Mouse (Mus musculus) hindbrain, embryonic 15.5 days (tissue): ENCODE data around the gene Miip. TPM values are rescaled to one million over a fixed set of nuclear protein-coding genes. Genes with fewer than 3 reads are reported as not detected.

Experiments used
- ATAC-seq: fragments of 200-750 bp; cut with Nextera tagmentation; 2 replicates; pipeline ENCODE4 v1.8.0; 2017; ENCODE audit warnings: low read depth, moderate number of reproducible peaks, moderate TSS enrichment; ENCODE audit not compliant: low FRiP score
- H3K27ac ChIP-seq: fragments of 300-500 bp; sonication (generic); replicated peaks from 2 replicates; pipeline ENCODE4 v1.5.1; 2015; ENCODE audit warnings: mild to moderate bottlenecking, inconsistent platforms
- H3K27me3 ChIP-seq: fragments of 300-500 bp; sonication (generic); 2 replicates; pipeline ENCODE4 v1.6.1; 2015; ENCODE audit warnings: control low read depth, inconsistent platforms
- H3K36me3 ChIP-seq: fragments of 300-500 bp; sonication (generic); 2 replicates; pipeline ENCODE4 v1.6.1; 2015; ENCODE audit warnings: control low read depth, inconsistent platforms
- H3K4me1 ChIP-seq: fragments of 300-500 bp; sonication (generic); replicated peaks from 2 replicates; pipeline ENCODE4 v1.6.1; 2015; ENCODE audit warnings: control low read depth, inconsistent platforms
- H3K4me2 ChIP-seq: fragments of 300-500 bp; sonication (generic); 2 replicates; pipeline ENCODE4 v1.6.1; 2015; ENCODE audit warnings: moderate library complexity, mild to moderate bottlenecking, inconsistent platforms
- H3K4me3 ChIP-seq: fragments of 300-500 bp; sonication (generic); 2 replicates; pipeline ENCODE4 v1.5.1; 2015; ENCODE audit warnings: mild to moderate bottlenecking, inconsistent platforms
- H3K9ac ChIP-seq: fragments of 300-500 bp; sonication (generic); 2 replicates; pipeline ENCODE4 v1.6.1; 2015; ENCODE audit warnings: inconsistent platforms
- H3K9me3 ChIP-seq: fragments of 300-500 bp; sonication (generic); 2 replicates; pipeline ENCODE4 v1.6.1; 2016; ENCODE audit warnings: control low read depth, inconsistent platforms
- WGBS: fragments of 180-500 bp; shearing (Covaris S2); methylation state at CpG from one replicate; pipeline ENCODE4 v1.1.7; 2015; 5-methylcytosine and 5-hydroxymethylcytosine counted together
- polyA plus RNA-seq: library from polyadenylated mRNA; unstranded; fragments of >200 nt; fragmentation: Nextera tagmentation; extraction: Ambion mirVana; gene quantifications from 2 replicates; pipeline ENCODE4 v1.2.1, GENCODE M21; 2015

The Miip gene
- polyA plus RNA-seq, 1 experiment from 2014 or later: 39.8 TPM

DNA sequence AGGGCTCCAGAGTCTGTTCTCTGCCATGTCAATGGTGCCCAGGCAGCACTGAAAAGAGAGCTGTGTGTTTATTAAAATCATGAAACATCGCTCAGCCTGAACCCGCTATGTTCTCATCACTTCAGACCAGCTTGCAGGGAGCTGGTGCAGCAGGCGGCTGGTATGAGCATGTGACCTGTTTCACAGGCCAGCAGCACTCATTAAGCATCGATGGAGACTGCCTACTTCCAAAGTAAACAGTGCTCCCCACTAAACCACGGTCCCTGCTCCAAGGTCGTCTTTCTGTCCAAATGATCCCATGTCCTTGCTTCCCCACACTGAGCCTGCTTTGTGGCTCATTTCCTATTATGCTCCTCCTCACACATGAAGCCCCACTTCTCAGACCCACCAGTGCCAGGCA lies 21.7 kb upstream of the Miip start:
- H3K9ac ChIP-seq: no peak overlapping the region
- peaks cover 83% of the 10 kb centered on the region for H3K36me3 ChIP-seq
- no peaks in the 10 kb centered on the region for H3K4me1 ChIP-seq
- no peaks in the 10 kb centered on the region for H3K9me3 ChIP-seq
- WGBS: 92% methylated on average over 6 of the region's 6 CpGs
- no peak for ATAC-seq
- no peak overlapping the region for H3K4me2 ChIP-seq
- no peaks in the 10 kb centered on the region for H3K27me3 ChIP-seq
- no peak overlapping the region for H3K4me3 ChIP-seq
- no peak overlapping the region for H3K27ac ChIP-seq

- H3K27me3 ChIP-seq: no peaks in the 10 kb centered on the region
- no peak overlapping the region for H3K4me3 ChIP-seq
- H3K36me3 ChIP-seq: peaks cover 85% of the 10 kb centered on the region
- no peak overlapping the region for H3K9ac ChIP-seq
- H3K9me3 ChIP-seq: no peaks in the 10 kb centered on the region
- no peak overlapping the region for H3K27ac ChIP-seq
- 90% methylated on average over 4 of the region's 4 CpGs for whole genome bisulfite sequencing
- H3K4me1 ChIP-seq: no peaks in the 10 kb centered on the region
- no peak for ATAC-seq
- no peak overlapping the region for H3K4me2 ChIP-seq
These were observed 19.6 kb upstream of the Miip start for GRCm38 (mm10) chr4:147888237-147888636.

DNA sequence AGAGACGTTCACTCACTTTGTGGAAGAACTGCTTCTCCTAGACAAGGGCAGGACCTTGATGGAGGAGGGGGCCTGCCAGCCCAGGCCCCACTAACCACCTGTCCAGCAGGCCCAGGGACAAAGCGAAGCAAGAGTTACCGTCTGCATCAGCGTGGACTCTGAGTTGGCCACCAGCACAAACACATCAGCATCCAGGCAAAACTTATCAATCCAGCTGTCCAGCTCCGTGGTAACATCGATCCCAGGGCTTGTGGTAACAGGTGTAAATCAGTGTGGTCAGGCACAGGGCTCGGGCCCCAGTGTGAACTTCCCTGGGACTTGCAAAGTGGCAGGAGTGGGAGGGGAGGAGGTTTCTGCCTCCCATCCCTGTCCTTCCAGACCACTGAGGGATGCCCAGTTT lies 18.7 kb upstream of the Miip start:
- H3K4me1 ChIP-seq: no peaks in the 10 kb centered on the region
- H3K9me3 ChIP-seq: no peaks in the 10 kb centered on the region
- no peaks in the 10 kb centered on the region for H3K27me3 ChIP-seq
- H3K4me2 ChIP-seq: no peak overlapping the region
- no peak overlapping the region for H3K27ac ChIP-seq
- peaks cover 89% of the 10 kb centered on the region for H3K36me3 ChIP-seq
- ATAC-seq: no peak
- WGBS: 93% methylated on average over 7 of the region's 7 CpGs
- H3K9ac ChIP-seq: no peak overlapping the region
- H3K4me3 ChIP-seq: no peak overlapping the region

GRCm38 (mm10) chr4:147886158-147886557 lies 17.5 kb upstream of the Miip start:
- H3K36me3 ChIP-seq: peaks cover 91% of the 10 kb centered on the region
- no peak for ATAC-seq
- H3K9me3 ChIP-seq: no peaks in the 10 kb centered on the region
- no peak overlapping the region for H3K4me2 ChIP-seq
- no peak overlapping the region for H3K9ac ChIP-seq
- no peaks in the 10 kb centered on the region for H3K4me1 ChIP-seq
- 96% methylated on average over 12 of the region's 12 CpGs for WGBS
- no peak overlapping the region for H3K4me3 ChIP-seq
- H3K27me3 ChIP-seq: no peaks in the 10 kb centered on the region
- H3K27ac ChIP-seq: no peak overlapping the region

DNA sequence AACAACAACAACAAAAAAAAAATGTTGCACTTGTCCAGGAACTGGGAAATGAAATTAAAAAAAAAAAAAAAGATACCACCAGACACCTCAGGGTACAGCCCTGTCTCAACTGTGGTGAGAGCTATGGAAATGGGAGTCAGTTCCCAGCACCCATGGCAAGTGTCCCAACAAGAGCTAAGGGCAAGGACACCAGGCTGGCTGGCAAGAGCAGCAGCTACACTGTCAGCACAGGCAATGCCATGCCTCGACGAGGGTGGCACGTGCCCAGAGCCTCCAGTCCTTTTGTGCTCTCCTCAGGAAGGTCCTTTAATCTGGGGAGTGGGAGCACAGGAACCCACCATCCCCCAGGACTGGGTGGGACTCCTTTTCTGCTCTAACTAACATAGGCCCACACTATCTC lies 15.5 kb upstream of the Miip start:
- no peak for ATAC-seq
- WGBS: 98% methylated on average over 3 of the region's 3 CpGs
- Histone ChIP-seq H3K4me1 (no peaks in the 10 kb centered on the region), H3K9ac (no peak overlapping the region), H3K27ac (no peak overlapping the region), H3K27me3 (no peaks in the 10 kb centered on the region), H3K9me3 (no peaks in the 10 kb centered on the region), H3K4me3 (no peak overlapping the region), H3K36me3 (peaks cover 94% of the 10 kb centered on the region), H3K4me2 (no peak overlapping the region)

DNA sequence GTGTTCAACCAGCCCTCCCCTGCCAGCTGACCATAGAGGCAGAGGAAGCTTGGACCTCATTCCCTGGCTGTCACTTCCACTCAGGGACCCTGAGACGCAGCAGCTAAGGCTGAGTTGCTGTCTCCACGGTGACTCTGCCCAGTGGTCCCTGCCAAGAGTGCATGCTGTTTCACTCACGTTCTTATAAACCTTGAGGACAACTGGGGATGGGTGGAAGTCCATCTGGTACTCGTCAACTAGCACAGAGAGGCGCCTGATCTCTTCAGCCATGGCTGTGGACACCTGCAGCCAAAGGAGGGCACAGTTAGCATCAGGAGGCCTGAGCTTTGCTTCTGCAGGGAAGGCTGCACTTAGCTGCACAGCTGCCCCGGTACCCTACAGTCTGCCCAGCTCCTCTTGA lies 14.4 kb upstream of the Miip start:
- 81% methylated on average over 6 of the region's 6 CpGs for WGBS
- H3K36me3 ChIP-seq: peaks cover 94% of the 10 kb centered on the region
- H3K27me3 ChIP-seq: no peaks in the 10 kb centered on the region
- no peak overlapping the region for H3K9ac ChIP-seq
- H3K9me3 ChIP-seq: no peaks in the 10 kb centered on the region
- no peaks in the 10 kb centered on the region for H3K4me1 ChIP-seq
- H3K4me2 ChIP-seq: no peak overlapping the region
- no peak overlapping the region for H3K27ac ChIP-seq
- no peak overlapping the region for H3K4me3 ChIP-seq
- no peak for ATAC-seq

- Histone ChIP-seq H3K36me3 (peaks cover 85% of the 10 kb centered on the region), H3K27me3 (no peaks in the 10 kb centered on the region), H3K4me2 (no peak overlapping the region), H3K27ac (no peak overlapping the region), H3K4me3 (no peak overlapping the region), H3K4me1 (no peaks in the 10 kb centered on the region), H3K9ac (no peak overlapping the region), H3K9me3 (no peaks in the 10 kb centered on the region)
- ATAC-seq: no peak
- WGBS: 98% methylated on average over 7 of the region's 7 CpGs
These were observed 13.2 kb upstream of the Miip start for GRCm38 (mm10) chr4:147881792-147882191.

GRCm38 (mm10) chr4:147879865-147880264 lies 11.2 kb upstream of the Miip start:
- Histone ChIP-seq H3K36me3 (peaks cover 86% of the 10 kb centered on the region), H3K4me1 (no peaks in the 10 kb centered on the region), H3K4me2 (no peak overlapping the region), H3K27me3 (no peaks in the 10 kb centered on the region), H3K4me3 (no peak overlapping the region), H3K27ac (no peak overlapping the region), H3K9ac (no peak overlapping the region), H3K9me3 (no peaks in the 10 kb centered on the region)
- ATAC-seq: no peak
- 61% methylated on average over 5 of the region's 5 CpGs for WGBS

- no peak for ATAC-seq
- 72% methylated on average over 2 of the region's 2 CpGs for WGBS
- H3K27me3 ChIP-seq: no peaks in the 10 kb centered on the region
- no peaks in the 10 kb centered on the region for H3K9me3 ChIP-seq
- H3K4me3 ChIP-seq: no peak overlapping the region
- peaks cover 86% of the 10 kb centered on the region for H3K36me3 ChIP-seq
- no peak overlapping the region for H3K27ac ChIP-seq
- no peak overlapping the region for H3K4me2 ChIP-seq
- no peak overlapping the region for H3K9ac ChIP-seq
- no peaks in the 10 kb centered on the region for H3K4me1 ChIP-seq
These were observed 10.8 kb upstream of the Miip start for GRCm38 (mm10) chr4:147879456-147879855.

GRCm38 (mm10) chr4:147878537-147878936 lies 9.9 kb upstream of the Miip start:
- ATAC-seq: no peak
- Histone ChIP-seq H3K4me3 (no peak overlapping the region), H3K36me3 (peaks cover 88% of the 10 kb centered on the region), H3K4me2 (no peak overlapping the region), H3K9me3 (no peaks in the 10 kb centered on the region), H3K4me1 (no peaks in the 10 kb centered on the region), H3K27me3 (no peaks in the 10 kb centered on the region), H3K27ac (no peak overlapping the region), H3K9ac (no peak overlapping the region)
- 98% methylated on average over 9 of the region's 9 CpGs for WGBS

GRCm38 (mm10) chr4:147875852-147876575 lies 7.4 kb upstream of the Miip start:
- no peak overlapping the region for H3K27ac ChIP-seq
- H3K4me2 ChIP-seq: no peak overlapping the region
- H3K36me3 ChIP-seq: peaks cover 82% of the 10 kb centered on the region
- H3K9me3 ChIP-seq: no peaks in the 10 kb centered on the region
- 87% methylated on average over 4 of the region's 4 CpGs for WGBS
- H3K27me3 ChIP-seq: no peaks in the 10 kb centered on the region
- H3K9ac ChIP-seq: no peak overlapping the region
- no peak overlapping the region for H3K4me3 ChIP-seq
- ATAC-seq: no peak
- H3K4me1 ChIP-seq: no peaks in the 10 kb centered on the region

- Histone ChIP-seq H3K27ac (peak overlapping the region; percentile 52), H3K9me3 (no peaks in the 10 kb centered on the region), H3K27me3 (no peaks in the 10 kb centered on the region), H3K4me3 (peak overlapping the region; percentile 94), H3K9ac (peak overlapping the region; percentile 41), H3K4me2 (peak overlapping the region; percentile 85), H3K36me3 (peaks cover 33% of the 10 kb centered on the region), H3K4me1 (peaks cover 27% of the 10 kb centered on the region)
- WGBS: 16% methylated on average over 5 of the region's 5 CpGs
- no peak for ATAC-seq
These were observed 622 bp upstream of the Miip start for GRCm38 (mm10) chr4:147869238-147869637.
